In genomic region chr17:23644613-23645495, GRCm38 (mm10) we compare ENCODE assay signal across 8 mouse cellular contexts. TPM values are rescaled to one million over a fixed set of nuclear protein-coding genes. Genes with fewer than 3 reads are reported as not detected.
DNase-seq lines count a peak whose midpoint lies in the region; ATAC-seq and TF ChIP-seq lines count a peak whose summit lies in the region.

TSS of gene Mmp25 (minus strand) at chr17:23645277.

- TF ChIP-seq CTCF in layer of hippocampus, adult 2 months (conservative IDR thresholded peaks at IDR 0.05), result no peak

- under 1% methylated on average over 58 of the region's 58 CpGs for WGBS in embryonic facial prominence, embryonic 11.5 days
- WGBS in intestine, embryonic 14.5 days, result under 1% methylated on average over 58 of the region's 58 CpGs
- WGBS in midbrain, embryonic 13.5 days, result under 1% methylated on average over 57 of the region's 58 CpGs

- no peak for DNase-seq in layer of hippocampus, adult 2 months (ENCODE audit: low spot score in 2 of 2)
- no peak for DNase-seq in layer of hippocampus, postnatal 25 days (ENCODE audit: extremely low spot score in 1 of 2, low spot score in 1 of 2)
- peak; percentile 32 for DNase-seq in embryonic facial prominence, embryonic 11.5 days (ENCODE audit: low spot score)
- peak; percentile 66 for DNase-seq in intestine, embryonic 14.5 days (ENCODE audit: low spot score)
- DNase-seq in spleen, postnatal 4 days (ENCODE audit: low spot score in 2 of 2), result no peak
- no peak for DNase-seq in ovary, postnatal 14 days (ENCODE audit: low spot score)
- DNase-seq in right cerebral cortex, postnatal 4 days, result no peak

- H3K36me3 ChIP-seq in embryonic facial prominence, embryonic 11.5 days (replicated peaks; ENCODE audit: control insufficient read depth, insufficient read depth, low read depth, low read length), result no peaks in the 10 kb centered on the region
- no peaks in the 10 kb centered on the region for H3K36me3 ChIP-seq in intestine, embryonic 14.5 days (ENCODE audit: control insufficient read depth, insufficient read depth, low read length)
- H3K36me3 ChIP-seq in midbrain, embryonic 13.5 days, result no peaks in the 10 kb centered on the region

- ATAC-seq in embryonic facial prominence, embryonic 11.5 days (replicated peaks; ENCODE audit: insufficient number of reproducible peaks, low FRiP score, low TSS enrichment, low read depth), result 0 out of 2 replicates have a peak, but pooled peaks have one; percentile 49
- 0 out of 2 replicates have a peak, but pooled peaks have one; percentile 56 for ATAC-seq in intestine, embryonic 14.5 days (replicated peaks; ENCODE audit: low FRiP score, low TSS enrichment, low read depth)
- ATAC-seq in midbrain, embryonic 13.5 days, result peak; percentile 40; the same call in 1 of the 2 replicates

- peak within 1 kb of the TSS; percentile 76 for H3K4me2 ChIP-seq in embryonic facial prominence, embryonic 11.5 days (ENCODE audit: low read depth, low read length)
- H3K4me2 ChIP-seq in intestine, embryonic 14.5 days (ENCODE audit: low read length), result peak within 1 kb of the TSS; percentile 80
- H3K4me2 ChIP-seq in midbrain, embryonic 13.5 days (replicated peaks), result peak within 1 kb of the TSS; percentile 67

- H3K4me1 ChIP-seq in embryonic facial prominence, embryonic 11.5 days (ENCODE audit: control insufficient read depth, insufficient read depth, low read length), result no peaks in the 10 kb centered on the region; the same call in 1 of the 2 replicates
- no peaks in the 10 kb centered on the region for H3K4me1 ChIP-seq in intestine, embryonic 14.5 days (replicated peaks; ENCODE audit: control insufficient read depth, insufficient read depth, low read length)
- peaks cover 10% of the 10 kb centered on the region for H3K4me1 ChIP-seq in midbrain, embryonic 13.5 days (replicated peaks)

- no peaks in the 10 kb centered on the region for H3K9me3 ChIP-seq in embryonic facial prominence, embryonic 11.5 days (replicated peaks; ENCODE audit: control insufficient read depth, low read length)
- no peaks in the 10 kb centered on the region for H3K9me3 ChIP-seq in intestine, embryonic 14.5 days (ENCODE audit: control insufficient read depth, low read length)
- H3K9me3 ChIP-seq in midbrain, embryonic 13.5 days, result no peaks in the 10 kb centered on the region

- H3K4me3 ChIP-seq in layer of hippocampus, adult 2 months, result peak within 1 kb of the TSS; percentile 43
- H3K4me3 ChIP-seq in embryonic facial prominence, embryonic 11.5 days (ENCODE audit: low read depth, low read length), result peak within 1 kb of the TSS; percentile 40
- peak within 1 kb of the TSS; percentile 41 for H3K4me3 ChIP-seq in intestine, embryonic 14.5 days (ENCODE audit: low read depth, low read length)
- H3K4me3 ChIP-seq in midbrain, embryonic 13.5 days (replicated peaks), result peak within 1 kb of the TSS; percentile 41

- peak within 1 kb of the TSS; percentile 46 for H3K9ac ChIP-seq in embryonic facial prominence, embryonic 11.5 days (replicated peaks; ENCODE audit: low read length)
- peak within 1 kb of the TSS; percentile 36 for H3K9ac ChIP-seq in intestine, embryonic 14.5 days (ENCODE audit: low read length)
- peak within 1 kb of the TSS; percentile 56 for H3K9ac ChIP-seq in midbrain, embryonic 13.5 days (replicated peaks)

- no peak within 1 kb of the TSS for H3K27ac ChIP-seq in layer of hippocampus, adult 2 months
- H3K27ac ChIP-seq in embryonic facial prominence, embryonic 11.5 days (replicated peaks; ENCODE audit: low read depth, low read length), result no peak within 1 kb of the TSS
- H3K27ac ChIP-seq in intestine, embryonic 14.5 days (ENCODE audit: low read depth), result no peak within 1 kb of the TSS
- no peak within 1 kb of the TSS for H3K27ac ChIP-seq in midbrain, embryonic 13.5 days

- H3K27me3 ChIP-seq in embryonic facial prominence, embryonic 11.5 days (ENCODE audit: control insufficient read depth, insufficient read depth, low read length), result peaks cover 16% of the 10 kb centered on the region
- peaks cover 22% of the 10 kb centered on the region for H3K27me3 ChIP-seq in intestine, embryonic 14.5 days (replicated peaks; ENCODE audit: control insufficient read depth, insufficient read depth, low read length)
- H3K27me3 ChIP-seq in midbrain, embryonic 13.5 days, result peaks cover 46% of the 10 kb centered on the region

RNA-seq across cellular contexts. Expression of gene Mmp25, which starts in this region (rescaled TPM):
- total RNA-seq in layer of hippocampus, adult 2 months (2021), result under 1 TPM in 1 of 2 experiments, not detected in 1; 0.17 TPM
- total RNA-seq in layer of hippocampus, postnatal 25 days (2021), result under 1 TPM; 0.19 to 0.22 TPM
- polyA plus RNA-seq in embryonic facial prominence, embryonic 11.5 days (2014; fragmentation: Nextera tagmentation; extraction: Ambion mirVana), result 0.17 and 0.46 TPM in 2 replicates
- 0.51 and 0.67 TPM in 2 replicates for polyA plus RNA-seq in intestine, embryonic 14.5 days (2014; fragmentation: Nextera tagmentation; extraction: Ambion mirVana)
- 1.1 TPM in 2 replicates for polyA plus RNA-seq in midbrain, embryonic 13.5 days (2015; fragmentation: Nextera tagmentation; extraction: Ambion mirVana)

Comparison
In these comparisons a context has a peak if more than half of its experiments do, and no peak if none do; other contexts are left out.
1. Peak in DNase-seq, ATAC-seq, H3K4me3 ChIP-seq, H3K9ac ChIP-seq and H3K4me2 ChIP-seq in embryonic facial prominence, embryonic 11.5 days; RNA of the gene not detected or under 1 TPM.
2. Peak in DNase-seq, ATAC-seq, H3K4me3 ChIP-seq, H3K9ac ChIP-seq and H3K4me2 ChIP-seq in intestine, embryonic 14.5 days; RNA of the gene not detected or under 1 TPM.